Mouse (Mus musculus) kidney, embryonic 14.5 days (tissue): ENCODE results near the gene Ngef. TPM values are rescaled to one million over a fixed set of nuclear protein-coding genes. Genes with fewer than 3 reads are reported as not detected.

Experiments used
- ATAC-seq: fragments of 200-750 bp; cut with Nextera tagmentation; 2 replicates; pipeline ENCODE4 v1.8.0; 2017; ENCODE audit warnings: moderate number of reproducible peaks, mild to moderate bottlenecking, moderate TSS enrichment, moderate library complexity; ENCODE audit not compliant: low FRiP score, low TSS enrichment
- H3K27ac ChIP-seq: fragments of 300-500 bp; sonication (generic); 2 replicates; pipeline ENCODE4 v1.5.1; 2014; ENCODE audit warnings: low read depth, mild to moderate bottlenecking, low read length, moderate library complexity, mixed read lengths
- H3K27me3 ChIP-seq: fragments of 300-500 bp; sonication (generic); 2 replicates; pipeline ENCODE4 v1.6.1; 2014; ENCODE audit warnings: mild to moderate bottlenecking, low read length; ENCODE audit not compliant: control insufficient read depth, insufficient read depth
- H3K36me3 ChIP-seq: fragments of 300-500 bp; sonication (generic); 2 replicates; pipeline ENCODE4 v1.6.1; 2014; ENCODE audit warnings: low read length, mixed read lengths; ENCODE audit not compliant: control insufficient read depth, insufficient read depth
- H3K4me1 ChIP-seq: fragments of 300-500 bp; sonication (generic); 2 replicates; pipeline ENCODE4 v1.6.1; 2014; ENCODE audit warnings: low read length, mixed read lengths; ENCODE audit not compliant: control insufficient read depth, insufficient read depth
- H3K4me2 ChIP-seq: fragments of 300-500 bp; sonication (generic); replicated peaks from 2 replicates; pipeline ENCODE4 v1.6.1; 2014; ENCODE audit warnings: low read depth, mild to moderate bottlenecking, low read length
- H3K4me3 ChIP-seq: fragments of 300-500 bp; sonication (generic); 2 replicates; pipeline ENCODE4 v1.5.1; 2014; ENCODE audit warnings: mild to moderate bottlenecking, low read length
- H3K9ac ChIP-seq: fragments of 300-500 bp; sonication (generic); 2 replicates; pipeline ENCODE4 v1.6.1; 2014; ENCODE audit warnings: low read depth, mild to moderate bottlenecking, low read length, moderate library complexity
- H3K9me3 ChIP-seq: fragments of 300-500 bp; sonication (generic); 2 replicates; pipeline ENCODE4 v1.6.1; 2016; ENCODE audit warnings: low read length; ENCODE audit not compliant: control insufficient read depth
- WGBS: fragments of 180-500 bp; shearing (Covaris S2); extraction: QIAGEN DNeasy Blood & Tissue Kit; methylation state at CpG from one replicate; pipeline ENCODE4 v1.1.7; 2014; 5-methylcytosine and 5-hydroxymethylcytosine counted together
- polyA plus RNA-seq: library from polyadenylated mRNA; unstranded; fragments of >200 nt; fragmentation: Nextera tagmentation; extraction: Ambion mirVana; gene quantifications from 2 replicates; pipeline ENCODE4 v1.2.1, GENCODE M21; 2014

Ngef gene
- polyA plus RNA-seq, 1 experiment from 2014 or later = 1.5 TPM

- no peak overlapping the region for H3K4me2 ChIP-seq
- WGBS = 83% methylated on average over 4 of the region's 4 CpGs
- ATAC-seq = no peak
- H3K27ac ChIP-seq = no peak overlapping the region
- no peaks in the 10 kb centered on the region for H3K4me1 ChIP-seq
- no peak overlapping the region for H3K9ac ChIP-seq
- peaks cover 50% of the 10 kb centered on the region for H3K36me3 ChIP-seq
- H3K9me3 ChIP-seq = no peaks in the 10 kb centered on the region
- no peak overlapping the region for H3K4me3 ChIP-seq
- no peaks in the 10 kb centered on the region for H3K27me3 ChIP-seq
Measured at GRCm38 (mm10) chr1:87449432-87449831, 124.2 kb downstream of the Ngef start.

GRCm38 (mm10) chr1:87447183-87448104 lies 126.2 kb downstream of the Ngef start:
- H3K4me2 ChIP-seq = no peak overlapping the region
- H3K36me3 ChIP-seq = peaks cover 70% of the 10 kb centered on the region
- no peak overlapping the region for H3K4me3 ChIP-seq
- no peak overlapping the region for H3K27ac ChIP-seq
- WGBS = 37% methylated on average over 5 of the region's 5 CpGs
- ATAC-seq = 0 out of 2 replicates have a peak, but pooled peaks have one; percentile 39
- H3K27me3 ChIP-seq = no peaks in the 10 kb centered on the region
- no peaks in the 10 kb centered on the region for H3K4me1 ChIP-seq
- no peaks in the 10 kb centered on the region for H3K9me3 ChIP-seq
- H3K9ac ChIP-seq = no peak overlapping the region

GRCm38 (mm10) chr1:87436583-87436982 lies 137.1 kb downstream of the Ngef start:
- Histone ChIP-seq H3K36me3 (peaks cover 66% of the 10 kb centered on the region), H3K9me3 (no peaks in the 10 kb centered on the region), H3K27ac (no peak overlapping the region), H3K4me2 (no peak overlapping the region), H3K4me1 (no peaks in the 10 kb centered on the region), H3K4me3 (no peak overlapping the region), H3K9ac (no peak overlapping the region), H3K27me3 (no peaks in the 10 kb centered on the region)
- ATAC-seq = no peak
- 73% methylated on average over 6 of the region's 6 CpGs for WGBS

GRCm38 (mm10) chr1:87435125-87435524 lies 138.5 kb downstream of the Ngef start:
- Histone ChIP-seq H3K9me3 (no peaks in the 10 kb centered on the region), H3K4me3 (no peak overlapping the region), H3K36me3 (peaks cover 61% of the 10 kb centered on the region), H3K27ac (no peak overlapping the region), H3K4me2 (no peak overlapping the region), H3K9ac (no peak overlapping the region), H3K4me1 (no peaks in the 10 kb centered on the region), H3K27me3 (no peaks in the 10 kb centered on the region)
- no peak for ATAC-seq
- 93% methylated on average over 2 of the region's 2 CpGs for WGBS

Other genes starting within 250 kb of the Ngef start
- gene Gigyf2, start 246.9 kb downstream of the Ngef start, polyA plus RNA-seq = 53.2 and 61.3 TPM in 2 replicates
- 0.30 and 0.60 TPM in 2 replicates for gene Kcnj13, start 179.1 kb downstream of the Ngef start, polyA plus RNA-seq
- gene Snorc, start 103.6 kb downstream of the Ngef start, polyA plus RNA-seq = not detected in 2 replicates
- gene Neu2, start 64.0 kb downstream of the Ngef start, polyA plus RNA-seq = 0.20 and 0.80 TPM in 2 replicates
- gene Inpp5d, start 46.4 kb upstream of the Ngef start, polyA plus RNA-seq = 3.6 and 7.5 TPM in 2 replicates
- gene Atg16l1, start 182.0 kb upstream of the Ngef start, polyA plus RNA-seq = 23.7 and 33.1 TPM in 2 replicates
- 2.6 and 3.7 TPM in 2 replicates for gene Sag, start 229.8 kb upstream of the Ngef start, polyA plus RNA-seq